In the genomic region with DNA sequence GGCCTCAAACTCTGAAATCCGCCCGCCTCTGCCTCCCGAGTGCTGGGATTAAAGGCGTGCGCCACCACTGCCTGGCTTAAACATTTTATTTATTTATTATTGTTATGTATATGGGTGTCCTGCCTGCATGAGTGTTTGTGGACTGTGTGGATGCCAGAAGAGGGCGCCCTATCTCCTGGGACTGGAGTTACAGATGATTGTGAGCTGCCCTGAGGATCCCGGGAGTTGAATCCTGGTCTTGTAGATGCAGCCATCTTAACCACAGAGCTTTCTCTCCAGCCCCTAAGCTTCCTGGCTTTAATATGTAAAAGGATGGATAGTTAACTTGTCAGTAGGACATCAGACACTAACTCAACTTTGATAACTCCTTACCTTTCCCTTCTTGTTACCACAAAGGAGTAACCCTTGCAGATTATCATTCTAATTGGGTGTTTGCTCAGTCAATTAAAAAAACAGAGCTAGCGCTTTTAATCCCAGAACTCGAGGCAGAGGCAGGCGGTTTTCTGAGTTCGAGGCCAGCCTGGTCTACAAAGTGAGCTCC, we compare ENCODE assay signal across 20 mouse cellular contexts. TPM values are rescaled to one million over a fixed set of nuclear protein-coding genes. Genes with fewer than 3 reads are reported as not detected.
DNase-seq lines count a peak whose midpoint lies in the region; ATAC-seq and TF ChIP-seq lines count a peak whose summit lies in the region.
"Had no signal": no experiment of that assay in that cellular context is flagged by ENCODE, and none has a peak within 500 bp of the region (broad histone marks: within the 10 kb centered on the region; RNA-seq: fewer than 3 reads in every experiment).

No protein-coding gene starts in this region.

- peak; percentile 35 for TF ChIP-seq CTCF in heart, postnatal 0 days (IDR thresholded peaks at IDR 0.05; ENCODE audit: low read depth)
- 0 out of 2 replicates have a peak, but pooled peaks have one; percentile 15 for TF ChIP-seq CTCF in liver, embryonic 14.5 days (IDR thresholded peaks at IDR 0.05; ENCODE audit: low read depth)

- H3K27me3 ChIP-seq in heart, postnatal 0 days (ENCODE audit: control insufficient read depth, insufficient read depth, low read length): no peaks in the 10 kb centered on the region
- no peaks in the 10 kb centered on the region for H3K27me3 ChIP-seq in liver, embryonic 14.5 days (ENCODE audit: control insufficient read depth, insufficient read depth, low read length)
- H3K27me3 ChIP-seq in liver, embryonic 12.5 days (replicated peaks): no peaks in the 10 kb centered on the region; the same call in 1 of the 2 replicates
- H3K27me3 ChIP-seq: embryonic facial prominence, embryonic 15.5 days; heart, embryonic 13.5 days; stomach, embryonic 15.5 days had no signal

- no peak overlapping the region for H3K4me3 ChIP-seq in heart, postnatal 0 days (ENCODE audit: low read depth, low read length)
- H3K4me3 ChIP-seq in liver, embryonic 14.5 days (ENCODE audit: insufficient read depth in 1 of 2, low read depth in 2 of 2, low read length in 2 of 2): no peak overlapping the region
- no peak overlapping the region for H3K4me3 ChIP-seq in liver, embryonic 12.5 days
- H3K4me3 ChIP-seq: embryonic facial prominence, embryonic 15.5 days; forebrain, embryonic 12.5 days; heart, embryonic 13.5 days; hindbrain, embryonic 12.5 days; limb, embryonic 10.5 days; liver, embryonic 15.5 days; neural tube, embryonic 13.5 days; stomach, embryonic 15.5 days had no signal

- peaks cover 20% of the 10 kb centered on the region for H3K4me1 ChIP-seq in heart, postnatal 0 days (ENCODE audit: control insufficient read depth, insufficient read depth)
- no peaks in the 10 kb centered on the region for H3K4me1 ChIP-seq in liver, embryonic 14.5 days (replicated peaks; ENCODE audit: control insufficient read depth in 2 of 2, insufficient read depth in 2 of 2, low read length in 1 of 2)
- no peaks in the 10 kb centered on the region for H3K4me1 ChIP-seq in liver, embryonic 12.5 days
- H3K4me1 ChIP-seq: liver, embryonic 15.5 days; stomach, embryonic 15.5 days had no signal

- DNase-seq in CD4-positive, CD25-positive, alpha-beta regulatory T cell, adult 2 months (ENCODE audit: low read depth, low spot score): peak; percentile 21
- DNase-seq in heart, postnatal 0 days (ENCODE audit: low spot score): no peak
- DNase-seq in heart, postnatal 25 days (ENCODE audit: low spot score): no peak
- DNase-seq in liver, embryonic 14.5 days (ENCODE audit: low read depth in 3 of 3, low spot score in 3 of 3): no peak
- peak; percentile 93 for DNase-seq in R1 (ENCODE audit: low read depth, low spot score)
- DNase-seq in lung, postnatal 4 days: no peak
- DNase-seq: cerebellum, postnatal 36 days had no signal

- H3K27ac ChIP-seq in heart, postnatal 0 days (ENCODE audit: low read depth): no peak overlapping the region
- H3K27ac ChIP-seq in liver, embryonic 14.5 days: no peak overlapping the region
- H3K27ac ChIP-seq in liver, embryonic 12.5 days: no peak overlapping the region
- H3K27ac ChIP-seq: embryonic facial prominence, embryonic 15.5 days; forebrain, embryonic 12.5 days; heart, embryonic 13.5 days; hindbrain, embryonic 12.5 days; liver, embryonic 15.5 days; neural tube, embryonic 13.5 days; stomach, embryonic 15.5 days had no signal

- WGBS in heart, postnatal 0 days: 89% methylated on average over 11 of the region's 11 CpGs
- WGBS in liver, embryonic 14.5 days (ENCODE audit: insufficient replicate concordance): 69% methylated on average over 11 of the region's 11 CpGs
- 59% methylated on average over 11 of the region's 11 CpGs for WGBS in liver, embryonic 12.5 days (ENCODE audit: insufficient replicate concordance)

- intact Hi-C loops in heart, postnatal 25 days (cut with DNase I): no loop called here

- no peaks in the 10 kb centered on the region for H3K36me3 ChIP-seq in heart, postnatal 0 days (replicated peaks; ENCODE audit: control insufficient read depth, insufficient read depth, low read length)
- no peaks in the 10 kb centered on the region for H3K36me3 ChIP-seq in liver, embryonic 14.5 days (replicated peaks; ENCODE audit: control insufficient read depth, insufficient read depth, low read depth)
- H3K36me3 ChIP-seq in liver, embryonic 12.5 days: no peaks in the 10 kb centered on the region
- H3K36me3 ChIP-seq: embryonic facial prominence, embryonic 15.5 days; forebrain, embryonic 12.5 days; heart, embryonic 13.5 days; hindbrain, embryonic 12.5 days; limb, embryonic 10.5 days; liver, embryonic 15.5 days; neural tube, embryonic 13.5 days; stomach, embryonic 15.5 days had no signal

- H3K4me2 ChIP-seq in heart, postnatal 0 days (ENCODE audit: low read depth, low read length): no peak overlapping the region
- no peak overlapping the region for H3K4me2 ChIP-seq in liver, embryonic 14.5 days (ENCODE audit: low read depth)
- H3K4me2 ChIP-seq in liver, embryonic 12.5 days: no peak overlapping the region
- H3K4me2 ChIP-seq: embryonic facial prominence, embryonic 15.5 days; forebrain, embryonic 12.5 days; heart, embryonic 13.5 days; hindbrain, embryonic 12.5 days; liver, embryonic 15.5 days; neural tube, embryonic 13.5 days; stomach, embryonic 15.5 days had no signal

- no peak overlapping the region for H3K9ac ChIP-seq in heart, postnatal 0 days (replicated peaks; ENCODE audit: low read depth, low read length)
- H3K9ac ChIP-seq in liver, embryonic 14.5 days (replicated peaks): no peak overlapping the region
- no peak overlapping the region for H3K9ac ChIP-seq in liver, embryonic 12.5 days
- H3K9ac ChIP-seq: embryonic facial prominence, embryonic 15.5 days; forebrain, embryonic 12.5 days; heart, embryonic 13.5 days; hindbrain, embryonic 12.5 days; liver, embryonic 15.5 days; neural tube, embryonic 13.5 days; stomach, embryonic 15.5 days had no signal

- H3K9me3 ChIP-seq in heart, postnatal 0 days (replicated peaks; ENCODE audit: control insufficient read depth, low read length): no peaks in the 10 kb centered on the region
- H3K9me3 ChIP-seq in liver, embryonic 14.5 days (ENCODE audit: control insufficient read depth, low read length): no peaks in the 10 kb centered on the region
- no peaks in the 10 kb centered on the region for H3K9me3 ChIP-seq in liver, embryonic 12.5 days (replicated peaks)
- H3K9me3 ChIP-seq: embryonic facial prominence, embryonic 15.5 days; forebrain, embryonic 12.5 days; heart, embryonic 13.5 days; hindbrain, embryonic 12.5 days; limb, embryonic 10.5 days; liver, embryonic 15.5 days; neural tube, embryonic 13.5 days; stomach, embryonic 15.5 days had no signal

- no peak for TF ChIP-seq EP300 in heart, postnatal 0 days (IDR thresholded peaks at IDR 0.05; ENCODE audit: low read depth)
- no peak for TF ChIP-seq EP300 in liver, embryonic 14.5 days (IDR thresholded peaks at IDR 0.05; ENCODE audit: low read depth)

- ATAC-seq in CD4-positive, CD25-positive, alpha-beta regulatory T cell, adult 4 months: no peak
- no peak for ATAC-seq in heart, postnatal 0 days (ENCODE audit: insufficient read depth, low read depth)
- no peak for ATAC-seq in liver, embryonic 14.5 days (ENCODE audit: insufficient read depth)
- no peak for ATAC-seq in liver, embryonic 12.5 days
- ATAC-seq: intestine, embryonic 16.5 days; midbrain, embryonic 16.5 days had no signal

RNA-seq across cellular contexts. Expression of a gene that starts 52.0 kb away (rescaled TPM):
- not detected for polyA plus RNA-seq in CD4-positive, CD25-positive, alpha-beta regulatory T cell, adult 4 months (2017; shearing (Covaris generic))
- not detected in 2 replicates for total RNA-seq in heart, postnatal 0 days (2014; rRNA removed; ENCODE audit: low replicate concordance)
- 0.40 and 0.47 TPM in 2 replicates for polyA plus RNA-seq in heart, postnatal 0 days (2015; fragmentation: Nextera tagmentation; extraction: Ambion mirVana)
- total RNA-seq in heart, postnatal 25 days (2021): not detected
- polyA plus RNA-seq in liver, embryonic 14.5 days (2012; rRNA removed): 0.13 TPM in 1 of 2 replicates, not detected in the other
- not detected in 2 replicates for polyA plus RNA-seq in liver, embryonic 14.5 days (2014; fragmentation: Nextera tagmentation; extraction: Ambion mirVana)
- 0.18 TPM in 1 of 2 replicates, not detected in the other for polyA plus RNA-seq in liver, embryonic 12.5 days (2016; fragmentation: Nextera tagmentation; extraction: Ambion mirVana)
- total RNA-seq: gastrocnemius, adult 8-10 months had no signal
- polyA plus RNA-seq: limb, embryonic 10.5 days had no signal

Comparison
In these comparisons a context has a peak if more than half of its experiments do, and no peak if none do; other contexts are left out.
1. DNase-seq: peak in CD4-positive, CD25-positive, alpha-beta regulatory T cell, adult 2 months (single experiment) and R1 (single experiment); none in heart, postnatal 0 days (single experiment), heart, postnatal 25 days (single experiment), liver, embryonic 14.5 days (0 of 3) and lung, postnatal 4 days (0 of 2).